Mouse (Mus musculus) monocyte, adult 2 months (primary cell): ENCODE data around the gene Abcd3.

Experiments used
- DNase-seq, 2 experiments: peaks; one replicate each; pipeline ENCODE4 v3.0.0; 2022; ENCODE audit warnings: low spot score in 2 of 2, low read depth in 1 of 2

Abcd3 gene

DNA sequence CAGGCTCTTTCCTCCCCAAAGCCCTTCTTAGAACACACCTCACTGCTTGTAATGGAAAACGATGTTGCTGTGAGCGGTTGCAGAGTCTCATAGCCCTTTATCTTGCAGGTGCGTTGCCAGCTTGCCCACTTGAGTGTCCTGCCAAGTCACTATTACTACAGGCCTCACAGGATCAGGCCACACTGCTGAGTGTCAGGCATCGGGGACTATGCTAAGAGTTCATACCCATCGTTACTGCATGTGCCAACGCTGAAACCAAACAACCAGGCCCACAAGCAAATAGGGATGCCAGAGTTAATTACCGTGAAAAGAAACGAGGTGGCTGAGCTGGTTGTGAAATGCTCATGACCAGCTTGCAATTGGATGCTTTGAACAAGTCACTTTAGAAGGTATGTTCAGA is 101.3 kb downstream of the Abcd3 start:
- DNase-seq = no peak

DNA sequence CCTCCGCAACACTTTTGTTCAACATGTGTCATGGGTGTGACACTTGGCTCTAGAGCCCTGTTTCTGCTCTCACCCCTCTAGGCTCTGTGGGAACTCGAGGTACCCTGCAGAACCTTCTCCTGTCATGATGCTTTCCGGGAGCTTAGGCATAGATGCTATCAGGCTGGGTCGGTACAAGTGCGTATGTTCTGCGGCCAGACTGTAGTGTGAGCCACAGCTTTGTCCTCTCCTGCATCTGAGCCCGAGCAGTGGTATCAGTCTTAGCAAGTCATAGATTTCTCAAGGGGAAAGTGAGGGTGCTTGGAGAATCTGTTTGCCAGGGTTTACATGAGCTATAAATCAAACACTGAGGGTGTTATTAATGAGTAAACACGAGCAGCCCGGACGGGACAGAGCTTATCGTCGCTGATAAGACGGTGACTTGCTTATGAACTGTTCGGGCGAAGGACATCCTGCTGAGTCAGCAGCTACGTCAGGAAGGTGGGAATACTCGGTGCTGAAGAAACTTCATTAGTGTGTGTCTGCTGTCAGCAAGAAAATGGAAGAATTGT is 101.9 kb downstream of the Abcd3 start:
- no peak for DNase-seq

DNA sequence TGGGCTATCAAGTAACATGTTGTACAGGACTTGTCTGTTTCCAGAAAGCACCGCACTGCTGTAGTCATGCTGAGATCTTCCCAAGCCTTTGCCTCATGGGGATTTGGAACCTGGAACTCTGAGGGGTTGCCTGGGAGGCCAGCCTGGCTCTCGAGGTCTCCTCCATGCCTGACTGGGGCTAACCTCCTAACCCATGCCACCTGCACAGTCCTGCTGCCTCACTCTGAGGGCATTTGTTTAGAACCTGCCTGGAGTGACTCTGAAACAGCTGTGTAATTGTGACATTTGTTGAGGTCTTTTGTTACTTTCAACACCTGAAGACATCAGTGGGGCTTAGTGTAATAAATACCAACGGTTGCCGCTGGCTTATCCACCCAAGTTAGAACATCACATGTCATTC is 102.9 kb downstream of the Abcd3 start:
- no peak for DNase-seq

DNA sequence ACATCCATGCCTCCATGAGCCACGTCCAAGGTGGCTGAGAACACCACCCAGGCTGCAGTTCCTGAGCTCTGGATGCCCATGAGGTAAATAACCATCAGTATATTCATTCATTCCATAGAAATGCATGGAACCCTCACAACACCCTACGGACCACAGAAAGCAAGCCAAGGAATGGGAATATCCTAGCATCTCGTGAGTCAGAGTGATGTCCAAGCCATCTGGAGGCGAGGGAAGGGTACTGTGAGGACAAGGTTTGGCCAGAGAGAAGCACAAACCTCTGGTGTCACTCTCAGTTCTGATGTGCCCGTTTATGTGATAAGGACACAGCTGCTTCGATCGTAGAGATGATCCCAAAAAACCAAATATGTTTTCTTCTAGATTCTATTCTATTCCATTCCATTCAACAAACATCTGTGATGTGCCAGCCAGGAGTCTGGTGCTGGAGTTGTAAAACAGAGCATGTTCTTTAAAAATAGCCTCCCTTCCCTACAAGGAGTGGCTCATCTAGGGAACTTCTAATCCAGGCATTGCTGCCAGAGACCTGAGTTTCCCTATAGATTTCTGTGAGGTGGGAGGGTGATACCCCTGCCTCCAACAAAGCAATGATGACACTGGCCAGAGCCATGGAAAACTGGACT is 104.1 kb downstream of the Abcd3 start:
- DNase-seq = no peak
